Mouse (Mus musculus) right cerebral cortex, adult 2 months (tissue): ENCODE measurements around the gene Efna2.
"Not testable (repeated sequence)": the region's sequence is repeated elsewhere in the genome, so short reads cannot be mapped to it uniquely, and the experiment has no call there.

Experiments used
- DNase-seq, 2 experiments: peaks; one replicate each; pipeline ENCODE4 v3.0.0; 2021 to 2022; ENCODE audit warnings: low spot score in 2 of 2

Gene Efna2

DNA sequence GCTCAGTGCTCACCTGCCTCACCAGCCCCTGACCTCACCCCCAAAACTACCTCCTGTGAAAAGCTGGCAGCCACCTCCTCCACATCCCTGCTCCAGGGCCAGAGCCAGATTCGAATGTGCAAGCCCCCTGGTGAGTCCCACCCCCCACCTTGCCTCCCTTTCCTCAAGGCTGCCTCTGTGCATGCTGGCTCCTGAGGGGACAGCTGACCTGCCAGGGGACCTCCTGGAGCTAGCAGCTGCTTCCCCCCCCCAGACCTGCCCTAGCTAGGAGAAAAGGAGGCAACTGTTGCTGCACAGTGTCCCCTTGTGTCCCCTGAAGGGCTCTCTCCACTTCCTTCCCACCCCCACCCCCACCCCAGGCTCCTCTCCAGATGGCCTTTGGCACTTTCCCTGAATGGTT is 24.0 kb upstream of the Efna2 start:
- DNase-seq: no peak

DNA sequence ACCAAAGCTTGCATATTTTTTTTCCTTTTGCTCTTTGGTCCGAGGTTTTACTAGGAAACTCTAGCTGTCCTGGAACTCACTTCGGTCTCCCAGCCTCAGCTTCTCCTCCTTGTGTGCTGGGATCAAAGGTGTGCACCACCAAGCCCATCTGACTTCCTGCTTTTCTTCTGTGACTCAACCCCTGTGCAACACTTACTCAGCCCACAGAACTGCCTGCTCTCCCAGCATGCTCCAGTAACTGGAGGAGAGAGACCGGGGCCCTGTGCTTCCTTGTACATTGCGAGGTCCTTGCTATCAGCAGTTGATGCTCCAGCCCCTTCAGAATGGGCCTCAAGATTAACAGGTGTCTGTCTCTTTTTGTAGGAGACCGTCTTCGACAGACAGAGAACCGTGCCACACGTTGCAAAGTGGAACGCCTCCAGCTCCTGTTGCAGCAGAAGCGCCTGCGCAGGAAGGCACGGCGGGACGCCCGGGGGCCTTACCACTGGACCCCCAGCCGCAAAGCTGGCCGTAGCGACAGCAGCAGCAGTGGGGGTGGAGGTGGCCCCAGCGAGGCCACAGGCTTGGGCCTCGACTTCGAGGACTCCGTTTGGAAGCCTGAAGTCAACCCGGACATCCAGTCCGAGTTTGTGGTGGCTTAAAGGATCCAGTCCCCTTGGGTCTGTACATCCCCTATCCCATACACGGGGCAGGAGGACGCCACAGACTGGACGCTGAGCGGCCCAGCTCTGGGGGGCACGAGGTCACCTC is 23.1 kb upstream of the Efna2 start:
- DNase-seq: peak; percentile 37 to 48

DNA sequence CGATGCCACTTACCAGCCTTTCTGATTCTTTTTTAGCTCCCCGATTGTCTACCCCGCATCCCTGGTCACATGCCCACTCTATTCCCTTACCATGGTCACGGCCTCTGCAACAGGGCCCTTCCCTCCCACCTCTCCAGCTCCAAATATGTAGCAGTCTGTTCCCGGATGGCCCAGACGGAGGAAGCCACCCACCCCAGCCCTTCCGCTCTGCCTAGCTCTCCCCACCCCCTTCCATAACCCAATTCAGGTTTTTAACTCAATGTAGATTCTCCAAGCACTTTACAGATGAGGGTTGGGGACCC is 22.6 kb upstream of the Efna2 start:
- DNase-seq: peak; percentile 20 to 23

DNA sequence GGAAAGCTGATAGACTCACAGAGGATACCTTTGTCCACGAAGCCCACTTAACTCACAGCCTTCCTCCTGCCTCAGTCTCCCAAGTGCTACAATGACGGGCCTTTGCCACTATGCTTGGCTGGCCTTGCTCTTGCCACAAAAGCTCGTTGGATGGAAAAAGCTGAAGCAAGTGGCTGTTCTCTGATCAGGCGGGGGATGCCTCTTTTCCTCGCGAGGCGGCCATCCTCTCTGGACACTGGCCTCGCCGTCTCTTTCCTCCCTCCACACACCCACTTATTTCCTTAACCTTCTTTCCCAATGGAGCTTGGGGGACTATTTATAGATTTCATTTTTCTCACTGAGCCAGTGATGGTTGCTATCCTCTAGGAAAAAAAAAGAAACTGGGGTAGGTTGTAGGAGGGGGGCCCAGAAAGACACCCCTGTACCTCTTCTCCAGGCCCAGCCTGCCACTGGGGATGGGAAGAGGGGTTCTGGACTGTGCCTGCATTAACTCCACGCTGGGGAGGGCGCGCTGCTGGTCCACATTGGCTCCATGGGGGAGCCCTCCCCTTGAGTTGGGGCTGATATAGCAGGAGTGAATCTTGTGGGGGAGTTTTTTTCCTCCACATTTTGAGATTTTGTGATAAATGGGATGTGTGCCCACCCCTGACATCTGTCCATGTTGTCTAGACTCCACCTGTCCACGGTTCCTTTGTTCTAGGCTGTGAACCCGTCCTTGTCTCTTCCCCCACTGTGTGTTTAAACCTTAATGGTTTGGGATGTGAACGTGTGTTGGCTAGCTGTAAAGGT is 21.9 kb upstream of the Efna2 start:
- DNase-seq: peak; percentile 35 to 66

DNA sequence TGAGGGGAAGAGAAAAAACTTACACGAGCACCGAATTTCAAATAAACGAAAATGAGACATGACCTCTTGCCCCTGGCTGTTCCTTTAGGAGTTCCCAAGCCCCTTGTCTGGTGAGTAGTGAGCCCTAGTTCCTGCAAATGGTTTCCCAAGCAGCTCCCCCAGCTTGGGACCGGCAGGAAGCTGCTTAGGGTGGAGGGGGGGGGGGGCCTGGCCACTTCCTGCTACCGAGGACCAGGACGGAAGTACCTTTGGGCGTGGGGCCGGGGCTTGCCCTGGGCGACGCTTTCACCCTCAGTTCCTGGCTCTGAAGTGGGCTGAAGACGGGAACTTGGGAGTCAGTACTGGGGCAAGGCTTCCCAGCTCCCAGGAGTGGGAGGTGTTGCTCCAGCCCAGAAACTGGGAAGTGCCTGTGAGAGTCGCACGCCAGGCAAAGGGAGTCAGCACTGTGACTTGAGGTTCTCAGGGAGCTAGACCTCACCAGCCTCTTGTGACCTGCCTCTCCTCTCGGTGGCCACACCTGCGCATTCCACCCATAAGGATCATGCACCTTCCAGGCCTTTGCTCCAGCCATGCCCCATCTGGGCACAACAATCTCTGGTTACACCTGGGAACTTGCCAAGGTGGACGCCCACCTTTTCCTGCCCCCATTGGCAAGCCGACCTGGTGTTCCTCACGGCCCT is 20.8 kb upstream of the Efna2 start:
- peak; percentile 50 to 60 for DNase-seq

DNA sequence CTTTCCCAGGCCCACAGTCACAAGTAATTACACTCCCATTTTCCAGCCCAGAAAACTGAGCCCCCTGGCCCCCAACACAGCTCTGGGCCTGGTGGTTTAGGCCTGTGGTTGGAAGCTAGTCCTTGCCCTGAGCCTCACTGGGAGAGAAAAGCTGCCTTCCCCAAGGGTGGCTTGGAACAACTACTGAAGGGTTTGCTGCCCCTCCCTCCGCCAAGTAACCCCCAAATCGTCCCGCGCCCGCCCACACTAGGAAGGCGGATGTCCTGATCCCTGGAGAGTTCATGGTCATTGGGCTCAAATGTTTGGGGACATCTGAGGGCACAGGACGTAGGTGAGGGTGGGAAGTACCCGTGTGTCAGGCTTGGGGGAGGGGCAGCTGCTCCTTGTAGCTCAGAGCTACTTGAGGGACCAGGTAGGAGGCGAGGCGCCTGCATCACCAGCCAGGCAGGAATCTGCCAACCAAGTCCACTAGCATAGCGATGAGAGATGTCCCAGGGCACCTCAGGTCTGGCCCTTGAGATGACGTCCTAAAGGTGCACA is 20.2 kb upstream of the Efna2 start:
- DNase-seq: no peak

DNA sequence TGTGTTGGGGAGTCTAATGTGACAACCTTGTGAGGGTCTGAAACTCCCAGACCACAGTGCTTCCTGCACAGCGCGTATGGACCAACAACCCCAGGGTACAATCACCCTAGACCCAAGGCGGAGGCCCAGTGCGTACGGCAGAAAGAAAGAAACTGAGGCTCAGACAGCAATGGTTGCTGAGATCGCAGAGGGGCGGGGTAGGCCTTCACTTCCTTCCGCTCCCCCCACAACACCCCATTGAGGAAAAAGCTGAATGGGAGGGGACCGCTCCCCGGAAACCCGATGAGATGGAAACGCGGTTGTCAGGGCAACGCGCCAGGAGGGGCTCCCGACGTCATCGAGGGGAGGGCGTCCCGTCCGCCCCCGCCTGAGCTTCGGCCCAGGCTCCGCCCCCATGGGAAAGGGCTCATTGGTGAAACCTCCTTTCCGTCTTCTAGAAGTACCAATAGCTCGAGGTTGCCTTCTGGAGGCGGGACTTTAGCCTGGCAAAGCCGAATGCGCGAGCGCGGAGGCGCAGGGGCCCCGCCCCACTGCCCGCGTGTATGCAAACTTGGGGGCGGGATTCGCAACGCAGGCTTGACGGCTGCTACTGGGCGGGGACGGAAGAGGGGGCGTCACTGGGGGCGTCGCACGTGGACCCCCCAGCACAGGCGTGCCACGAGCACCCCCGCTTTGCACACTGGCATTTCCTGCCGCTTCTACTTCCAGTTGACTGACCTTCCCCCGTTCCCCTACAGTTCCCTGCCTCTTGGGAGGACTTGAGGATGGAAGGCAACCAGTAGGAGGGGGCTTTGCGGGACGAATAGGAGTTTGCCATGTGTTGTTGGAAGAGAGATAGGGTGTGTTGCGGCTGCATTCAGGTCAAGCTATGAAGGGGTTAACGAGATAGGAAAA is 19.5 kb upstream of the Efna2 start:
- peak; percentile 99 for DNase-seq

DNA sequence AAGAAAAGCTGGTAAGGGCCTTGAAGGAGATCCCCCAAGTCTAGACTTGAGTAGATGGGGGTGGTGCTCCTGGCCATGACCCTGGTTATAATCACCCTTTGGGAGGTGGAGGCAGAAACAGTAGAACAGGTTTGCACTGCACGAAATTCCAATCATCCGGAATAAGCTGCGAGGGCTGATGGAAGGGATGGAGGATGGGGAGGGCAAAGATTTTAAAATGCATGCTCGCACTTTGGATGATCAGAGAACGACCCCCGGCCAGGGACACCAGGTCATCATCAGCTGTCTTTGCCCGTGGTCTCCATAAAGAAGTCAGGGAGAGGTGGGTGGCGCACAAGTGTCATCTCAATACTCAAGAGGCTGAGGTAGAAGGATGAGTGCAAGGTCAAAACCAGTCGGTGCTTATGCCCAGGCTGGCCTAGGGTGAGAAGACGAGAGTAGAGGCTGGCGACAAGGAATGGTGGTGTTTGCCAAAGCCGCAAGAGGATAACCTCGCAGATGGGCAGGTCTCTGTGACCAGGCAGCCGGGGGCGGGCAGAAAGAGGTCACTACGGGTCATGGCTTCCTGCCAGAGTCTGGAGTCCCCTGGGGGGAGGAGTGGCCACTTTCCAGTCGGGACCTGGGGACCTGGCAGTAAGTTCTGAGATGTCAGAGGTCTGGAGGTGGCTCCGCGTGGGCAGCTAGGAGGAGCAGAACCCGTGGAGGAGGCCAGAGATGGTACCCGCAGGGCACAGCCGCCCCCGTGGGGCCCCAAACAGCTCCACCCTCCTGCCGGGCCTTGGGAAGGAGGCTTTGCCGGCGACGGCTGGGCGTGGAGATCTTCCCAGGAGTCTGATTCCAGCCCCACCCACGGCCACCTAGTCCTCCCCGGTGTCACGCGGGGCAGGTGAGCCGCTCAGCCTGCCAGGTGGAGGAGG is 18.6 kb upstream of the Efna2 start:
- DNase-seq: peak; percentile 34 to 36

DNA sequence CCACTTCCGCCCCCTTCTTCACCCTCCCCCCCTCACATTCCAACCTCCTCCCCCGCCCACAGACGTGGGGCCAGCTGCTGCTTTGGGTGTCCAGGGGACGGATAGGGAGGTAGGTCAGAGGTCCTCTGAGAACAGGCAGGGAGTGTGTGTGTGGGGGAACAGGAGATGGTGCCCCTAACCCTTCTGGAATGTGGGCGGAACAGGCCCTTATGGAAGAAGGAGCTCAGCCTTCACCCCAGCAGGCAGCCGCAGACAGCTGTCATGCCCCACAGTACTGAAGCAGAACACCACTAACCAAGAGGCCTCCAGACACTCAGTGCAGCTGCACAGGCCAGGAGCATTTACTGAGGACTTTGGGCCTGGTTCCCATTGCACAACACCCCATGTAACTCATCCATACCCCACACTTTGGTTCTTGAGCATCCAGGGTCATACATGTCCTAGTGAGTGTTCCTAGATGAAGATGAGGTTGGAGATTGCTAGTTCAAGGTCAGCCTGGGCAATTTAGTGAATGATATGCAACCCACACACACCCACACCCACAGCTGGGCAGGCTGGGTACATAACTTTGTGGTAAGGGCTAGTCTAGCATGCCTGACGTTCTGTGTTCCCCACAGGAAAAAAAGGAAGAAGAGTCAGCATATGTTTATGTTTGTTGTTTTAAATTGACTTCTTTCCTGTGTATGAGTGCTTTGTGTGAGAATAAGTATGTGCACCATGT is 17.6 kb upstream of the Efna2 start:
- no peak for DNase-seq

DNA sequence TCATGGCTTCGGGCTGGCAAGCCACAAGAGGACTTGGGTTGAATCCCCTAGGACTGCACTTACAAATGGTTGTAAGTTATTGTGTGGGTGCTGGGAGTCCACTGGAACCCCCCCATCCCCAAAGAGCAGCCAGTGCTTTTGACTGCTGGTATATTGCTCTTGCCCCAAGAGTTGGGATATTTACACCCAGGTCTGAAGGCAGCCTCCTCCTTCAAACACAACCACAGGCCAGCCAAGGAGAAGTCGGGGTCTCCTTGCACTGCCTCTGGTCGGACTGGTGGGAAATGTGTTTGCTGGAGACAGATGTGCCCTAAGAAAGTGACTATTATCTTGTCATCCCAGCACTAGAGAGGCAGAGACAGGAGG is 17.1 kb upstream of the Efna2 start:
- DNase-seq: no peak

DNA sequence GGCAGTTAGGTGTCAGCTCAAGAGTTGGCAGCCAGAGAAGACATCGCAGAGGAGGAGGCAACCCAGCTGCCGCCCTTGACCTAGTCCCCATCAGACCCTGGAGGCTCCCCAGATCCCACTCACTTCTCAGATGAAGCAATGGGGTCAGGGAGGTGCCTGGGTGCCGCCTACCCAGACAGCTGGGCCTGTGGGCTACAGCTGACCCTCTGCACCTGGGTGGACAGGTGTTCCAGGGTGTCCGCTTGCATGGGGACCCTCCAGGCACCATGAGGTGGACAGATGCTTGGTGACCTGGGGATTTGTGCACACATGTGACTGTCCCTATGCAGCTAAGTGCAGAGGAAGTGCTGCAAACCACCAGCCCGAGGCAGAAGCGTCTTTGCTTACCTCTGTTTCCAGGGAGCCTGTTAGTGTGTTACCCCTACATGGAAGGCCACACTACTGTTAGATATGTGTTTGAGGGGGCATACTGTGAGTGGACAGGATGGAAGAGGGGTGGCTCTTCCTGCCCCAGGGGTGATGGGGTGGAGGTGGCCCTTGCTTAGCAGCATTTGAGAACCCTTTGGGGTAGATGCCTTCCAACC is 16.5 kb upstream of the Efna2 start:
- no peak for DNase-seq

DNA sequence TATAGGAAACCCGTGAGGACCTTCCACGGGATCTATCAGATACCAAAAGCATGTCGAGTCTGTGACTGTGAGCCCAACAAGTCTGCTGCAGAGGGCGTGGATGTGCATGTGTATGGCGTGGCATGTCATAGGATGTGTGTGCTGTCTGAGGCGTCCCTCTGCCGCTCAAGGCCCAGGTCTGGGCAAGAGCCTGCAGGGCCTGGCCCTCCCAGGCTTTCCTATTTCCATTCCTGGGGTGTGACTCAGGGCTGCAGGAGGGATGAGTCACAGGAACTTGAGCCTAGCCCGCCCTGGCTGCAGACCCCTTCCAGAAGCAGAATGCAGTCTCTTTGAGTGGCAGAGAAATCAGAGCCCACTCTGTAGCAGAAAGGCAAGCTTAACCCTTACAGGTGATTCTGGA is 15.6 kb upstream of the Efna2 start:
- DNase-seq: peak; percentile 44 to 48

DNA sequence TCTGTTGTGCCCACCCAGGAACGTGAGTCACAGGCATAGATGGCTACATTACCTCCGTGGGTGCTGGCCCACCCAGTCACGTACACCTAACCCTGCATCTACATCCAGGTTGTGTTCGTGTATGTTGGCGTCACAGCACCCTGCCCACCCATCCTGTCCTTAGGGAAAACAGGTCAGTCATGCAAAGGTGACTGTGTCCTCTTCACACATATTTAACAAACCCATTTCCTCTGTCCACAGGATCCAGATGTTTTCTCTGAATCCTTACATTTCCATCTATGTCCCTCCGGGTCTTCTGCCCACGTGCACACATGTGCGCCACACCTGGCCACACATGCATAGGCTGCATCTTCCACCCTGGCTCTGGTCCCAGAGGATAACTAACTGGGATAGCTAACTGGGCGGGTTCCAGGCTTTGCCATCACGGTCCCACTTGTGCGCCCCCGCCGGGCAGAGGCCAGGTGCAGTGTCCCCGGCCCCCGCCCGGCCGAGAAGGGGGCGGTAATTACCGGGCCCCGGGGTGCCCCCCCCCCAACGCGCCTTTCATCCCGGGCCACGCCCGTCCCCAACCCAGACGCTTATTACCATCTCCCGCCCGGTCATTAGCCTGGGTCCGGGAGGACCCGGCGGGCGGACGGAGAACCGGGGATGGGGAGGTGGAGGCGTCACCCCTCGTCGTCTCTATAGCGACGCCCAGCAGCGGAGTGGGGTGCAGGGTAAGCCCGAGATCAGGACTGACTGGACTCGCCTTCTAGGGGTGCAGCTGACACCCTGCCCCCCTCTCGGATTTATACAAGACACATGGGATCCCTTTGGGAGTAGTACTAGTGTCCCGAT is 14.9 kb upstream of the Efna2 start:
- DNase-seq: peak; percentile 31 to 42

DNA sequence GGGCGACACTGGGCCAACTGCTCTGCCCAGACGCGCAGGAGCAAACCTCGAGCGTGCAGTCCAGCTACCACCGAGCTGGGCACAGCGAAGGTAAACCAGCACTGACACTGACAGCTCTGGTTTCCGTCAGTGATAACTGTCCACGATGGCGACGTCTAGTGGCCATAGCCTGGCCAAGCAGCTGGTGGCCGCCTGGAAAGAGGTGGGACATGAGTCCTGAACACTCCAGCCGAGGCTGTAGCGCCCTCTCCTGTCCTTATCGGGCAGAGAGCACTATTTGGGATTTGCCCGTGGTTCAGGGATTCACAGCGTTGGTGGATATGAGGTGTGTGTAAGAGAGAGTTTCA is 14.3 kb upstream of the Efna2 start:
- DNase-seq: peak; percentile 97 to 98

DNA sequence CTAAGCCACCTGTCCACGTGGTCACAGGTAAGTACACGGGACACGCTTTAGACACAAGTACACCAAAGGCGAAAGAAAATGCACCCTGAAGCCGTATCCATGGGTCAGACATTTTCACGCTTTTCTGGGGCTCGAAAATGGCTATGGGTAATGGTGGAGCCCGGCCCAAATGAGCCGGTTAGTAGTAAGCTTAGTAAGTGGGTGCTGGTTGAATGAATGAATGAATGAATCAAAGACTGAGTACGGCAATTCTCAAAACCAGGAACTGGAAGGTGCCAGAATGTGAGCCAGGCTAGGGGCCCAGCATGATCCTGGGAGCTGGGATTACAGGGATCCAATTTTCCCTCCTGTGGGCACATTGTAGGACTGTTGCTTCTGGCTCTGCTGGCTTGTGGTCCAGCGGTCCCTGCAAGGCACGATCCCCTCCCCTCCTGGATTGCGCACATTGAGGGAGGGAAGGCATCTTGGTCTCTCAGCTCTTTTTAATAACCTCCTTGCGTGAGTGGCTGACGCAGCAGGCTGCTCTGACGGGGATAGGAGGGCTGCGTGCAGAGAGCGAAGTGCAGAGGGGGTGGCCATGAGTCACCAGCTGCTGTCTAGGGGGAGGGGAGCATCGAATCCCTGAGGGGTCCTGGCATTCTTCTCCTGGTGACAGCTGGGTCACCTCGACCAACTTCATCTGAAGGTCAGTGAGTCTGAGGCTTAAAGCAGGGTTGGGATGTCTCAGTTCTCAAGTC is 13.7 kb upstream of the Efna2 start, which contains the start of gene Cirbp:
Gene Cirbp, plus strand, starts transcription at position 594 of the 737 bp plus-strand sequence.
- peak; percentile 77 to 79 for DNase-seq

DNA sequence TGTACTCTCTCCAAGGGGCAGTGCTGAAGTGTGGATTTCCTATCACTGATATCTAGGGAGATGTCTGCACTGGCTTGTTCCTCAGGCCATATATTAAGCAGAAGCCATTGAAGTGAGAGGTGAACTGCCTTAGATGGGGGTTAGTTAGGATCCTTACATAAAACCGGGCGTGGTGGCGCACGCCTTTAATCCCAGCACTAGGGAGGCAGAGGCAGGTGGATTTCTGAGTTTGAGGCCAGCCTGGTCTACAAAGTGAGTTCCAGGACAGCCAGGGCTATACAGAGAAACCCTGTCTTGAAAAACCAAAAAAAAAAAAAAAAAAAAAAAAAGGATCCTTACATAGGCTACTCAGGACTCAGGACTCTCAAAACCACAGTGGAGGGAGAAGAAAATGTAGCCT is 13.1 kb upstream of the Efna2 start:
- not testable (repeated sequence) for DNase-seq

DNA sequence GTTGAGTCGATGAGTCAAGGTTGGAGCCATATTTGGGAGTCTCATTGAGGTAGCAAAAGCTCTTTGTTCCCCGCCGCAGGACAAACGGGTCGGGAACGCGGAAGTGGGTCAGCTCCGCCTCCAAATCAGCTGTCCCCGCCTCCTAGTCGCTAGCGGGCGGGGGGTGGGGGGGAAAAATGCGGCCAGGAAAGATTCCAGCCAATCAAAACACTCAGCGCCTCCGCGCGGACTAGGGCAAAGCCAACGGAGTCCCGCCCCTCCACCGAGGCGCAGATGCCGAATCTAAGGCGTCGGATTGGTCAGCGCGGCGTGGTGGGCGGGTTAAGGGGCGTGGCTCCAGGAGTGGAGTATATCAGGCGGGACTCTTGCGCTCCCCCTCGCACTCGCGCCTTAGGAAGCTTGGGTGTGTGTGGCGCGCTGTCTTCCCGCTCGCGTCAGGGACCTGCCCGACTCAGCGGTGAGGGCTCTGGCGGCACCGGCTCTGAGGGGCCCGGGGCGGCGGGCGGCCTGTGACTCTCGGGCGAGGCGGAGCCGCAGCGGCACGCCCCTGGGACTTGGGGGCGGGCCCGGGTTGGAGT is 11.7 kb upstream of the Efna2 start:
- peak; percentile 97 to 99 for DNase-seq
